Mouse (Mus musculus) bone marrow macrophage, adult 2 months (primary cell): ENCODE measurements around the gene Sh2d7.

ENCODE experiments used
- CTCF ChIP-seq: IDR thresholded peaks from 2 replicates; pipeline ENCODE4 v1.5.1; 2012; ENCODE audit warnings: low read depth, mild to moderate bottlenecking, low read length, moderate library complexity
- POLR2A ChIP-seq: IDR thresholded peaks from 2 replicates; pipeline ENCODE4 v1.6.1; 2012; ENCODE audit warnings: mild to moderate bottlenecking, low read depth, low read length, borderline replicate concordance

DNA sequence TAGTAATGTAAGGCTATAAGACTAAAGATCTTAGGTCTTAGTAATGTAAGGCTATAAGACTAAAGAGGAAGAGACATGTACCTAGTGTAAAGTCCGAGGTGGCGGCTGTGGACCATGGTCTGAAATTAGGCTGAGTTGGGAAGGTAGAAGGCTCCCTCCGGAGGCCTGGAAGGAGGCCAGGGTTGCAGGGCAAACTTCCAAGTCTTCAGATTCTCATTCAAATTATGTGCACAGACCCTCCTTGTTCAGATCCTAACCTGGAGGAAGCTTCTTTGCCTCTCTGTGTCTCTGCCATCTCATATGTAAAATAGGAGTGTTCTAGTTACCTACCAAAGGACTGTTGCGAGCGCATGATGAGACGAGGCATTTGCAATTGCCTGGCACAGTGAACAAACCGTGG lies 2.5 kb upstream of the Sh2d7 start:
- TF ChIP-seq CTCF (no peak), POLR2A (no peak)
